Mouse (Mus musculus) midbrain, embryonic 10.5 days (tissue): ENCODE measurements around the gene Mylk4. TPM values are rescaled to one million over a fixed set of nuclear protein-coding genes. Genes with fewer than 3 reads are reported as not detected.

ENCODE experiments used
- DNase-seq: peaks from one replicate; pipeline ENCODE4 v3.0.0-alpha.2; 2017; ENCODE audit warnings: low spot score
- H3K27ac ChIP-seq: fragments of 300-500 bp; sonication (generic); replicated peaks from 2 replicates; pipeline ENCODE4 v1.5.1; 2016; ENCODE audit warnings: mild to moderate bottlenecking
- H3K27me3 ChIP-seq: fragments of 300-500 bp; sonication (generic); 2 replicates; pipeline ENCODE4 v1.6.1; 2016; ENCODE audit warnings: low read depth, mild to moderate bottlenecking; ENCODE audit not compliant: poor library complexity, severe bottlenecking
- H3K36me3 ChIP-seq: fragments of 300-500 bp; sonication (generic); 2 replicates; pipeline ENCODE4 v1.6.1; 2016; ENCODE audit warnings: mild to moderate bottlenecking, moderate library complexity
- H3K4me1 ChIP-seq: fragments of 300-500 bp; sonication (generic); 2 replicates; pipeline ENCODE4 v1.6.1; 2016
- H3K4me3 ChIP-seq: fragments of 300-500 bp; sonication (generic); 2 replicates; pipeline ENCODE4 v1.5.1; 2016; ENCODE audit warnings: mild to moderate bottlenecking, moderate library complexity
- H3K9me3 ChIP-seq: fragments of 300-500 bp; sonication (generic); replicated peaks from 2 replicates; pipeline ENCODE4 v1.6.1; 2016; ENCODE audit warnings: mild to moderate bottlenecking
- WGBS: fragments of 180-500 bp; shearing (Covaris S2); methylation state at CpG from one replicate; pipeline ENCODE4 v1.1.7; 2016; 5-methylcytosine and 5-hydroxymethylcytosine counted together
- polyA plus RNA-seq: library from polyadenylated mRNA; unstranded; fragments of >200 nt; fragmentation: Nextera tagmentation; extraction: Ambion mirVana; gene quantifications from 2 replicates; pipeline ENCODE4 v1.2.1, GENCODE M21; 2016

Gene Mylk4
- polyA plus RNA-seq, result not detected in 2 replicates

DNA sequence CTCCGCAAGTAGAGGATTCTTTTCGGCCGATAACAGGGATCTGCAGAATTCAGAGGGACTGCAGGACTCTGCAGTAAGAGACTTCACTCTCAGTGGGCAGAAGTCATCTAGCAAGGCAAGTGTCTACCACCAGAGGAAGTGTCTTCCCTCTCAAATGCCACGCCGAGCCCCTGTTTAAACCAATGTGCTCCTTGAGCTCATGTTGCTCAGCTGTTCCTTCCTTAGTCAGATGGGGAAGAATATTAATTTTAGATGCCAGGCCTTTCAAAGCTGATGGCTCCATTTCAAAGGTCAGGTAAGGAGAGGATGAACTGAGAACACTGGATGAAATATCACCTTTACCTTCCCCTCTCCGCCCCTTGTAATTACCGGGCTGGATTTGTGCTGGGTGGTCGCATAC lies at the start of gene Mylk4:
TSS of gene Mylk4 (minus strand) at position 139 of the 400 bp plus-strand sequence.
- H3K27ac ChIP-seq, result no peak within 1 kb of the TSS
- no peaks in the 10 kb centered on the region for H3K27me3 ChIP-seq
- no peak within 1 kb of the TSS for H3K4me3 ChIP-seq
- H3K9me3 ChIP-seq, result no peaks in the 10 kb centered on the region
- H3K36me3 ChIP-seq, result no peaks in the 10 kb centered on the region
- H3K4me1 ChIP-seq, result no peaks in the 10 kb centered on the region
- WGBS, result 86% methylated on average over 8 of the region's 8 CpGs
- DNase-seq, result no peak

- no peaks in the 10 kb centered on the region for H3K9me3 ChIP-seq
- DNase-seq, result no peak
- 85% methylated on average over 6 of the region's 6 CpGs for WGBS
- H3K27me3 ChIP-seq, result no peaks in the 10 kb centered on the region
- no peaks in the 10 kb centered on the region for H3K4me1 ChIP-seq
- H3K27ac ChIP-seq, result no peak overlapping the region
- no peak overlapping the region for H3K4me3 ChIP-seq
- no peaks in the 10 kb centered on the region for H3K36me3 ChIP-seq
Observed at GRCm38 (mm10) chr13:32833237-32833636, 49.5 kb upstream of the Mylk4 start.

- Histone ChIP-seq H3K36me3 (no peaks in the 10 kb centered on the region), H3K4me1 (no peaks in the 10 kb centered on the region), H3K27ac (no peak overlapping the region), H3K27me3 (no peaks in the 10 kb centered on the region), H3K4me3 (no peak overlapping the region), H3K9me3 (no peaks in the 10 kb centered on the region)
- 78% methylated on average over 3 of the region's 3 CpGs for WGBS
- no peak for DNase-seq
Observed at GRCm38 (mm10) chr13:32832776-32833175, 49.0 kb upstream of the Mylk4 start.

DNA sequence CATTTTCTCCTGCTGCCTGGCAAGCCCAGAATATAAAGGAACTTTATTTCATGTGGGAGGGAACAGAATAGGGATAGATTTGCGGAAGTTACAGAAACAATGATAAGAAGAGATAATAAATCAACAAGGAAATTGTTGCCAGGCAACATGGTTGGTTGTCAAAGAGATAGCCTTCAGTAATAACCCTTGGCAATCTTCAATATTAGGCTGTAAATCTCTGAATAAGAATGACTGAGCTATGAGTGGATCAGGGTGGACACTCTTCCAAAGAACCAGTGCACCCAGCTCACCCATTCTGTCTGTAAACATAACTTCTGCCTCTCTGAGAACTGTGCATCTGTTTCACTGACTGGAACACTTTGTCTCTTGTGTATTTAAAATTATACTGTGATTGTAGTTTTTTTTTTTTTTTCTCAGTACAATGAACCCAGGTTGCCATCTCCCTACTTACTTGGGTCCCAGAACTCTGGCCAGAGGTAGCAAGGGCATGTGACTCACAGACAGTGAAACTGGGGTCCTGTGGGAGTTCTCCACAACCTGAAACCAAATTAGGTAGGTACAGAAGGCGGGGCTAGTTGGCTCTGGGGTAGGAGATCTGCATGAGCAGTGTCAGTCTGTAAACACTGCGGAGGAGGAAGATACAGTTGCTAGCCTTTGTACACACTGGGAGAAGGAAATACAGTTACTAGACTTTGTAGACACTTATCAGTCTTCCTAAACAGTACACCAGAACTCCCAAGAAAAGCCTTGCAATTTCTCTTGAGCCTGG lies 47.9 kb upstream of the Mylk4 start:
- Histone ChIP-seq H3K4me3 (no peak overlapping the region), H3K36me3 (no peaks in the 10 kb centered on the region), H3K27me3 (no peaks in the 10 kb centered on the region), H3K27ac (no peak overlapping the region), H3K9me3 (no peaks in the 10 kb centered on the region), H3K4me1 (no peaks in the 10 kb centered on the region)
- 99% methylated on average over 3 of the region's 3 CpGs for WGBS
- no peak for DNase-seq

GRCm38 (mm10) chr13:32828886-32829285 lies 45.1 kb upstream of the Mylk4 start:
- 90% methylated on average over 4 of the region's 4 CpGs for WGBS
- Histone ChIP-seq H3K27ac (no peak overlapping the region), H3K27me3 (no peaks in the 10 kb centered on the region), H3K9me3 (no peaks in the 10 kb centered on the region), H3K36me3 (no peaks in the 10 kb centered on the region), H3K4me1 (no peaks in the 10 kb centered on the region), H3K4me3 (no peak overlapping the region)
- DNase-seq, result no peak

- peak; percentile 48 for DNase-seq
- H3K9me3 ChIP-seq, result no peaks in the 10 kb centered on the region
- H3K4me3 ChIP-seq, result no peak overlapping the region
- H3K36me3 ChIP-seq, result peaks cover 6% of the 10 kb centered on the region; the same call in 1 of the 2 replicates
- no peaks in the 10 kb centered on the region for H3K27me3 ChIP-seq
- no peak overlapping the region for H3K27ac ChIP-seq
- no peaks in the 10 kb centered on the region for H3K4me1 ChIP-seq
- WGBS, result 69% methylated on average over 4 of the region's 4 CpGs
Observed at GRCm38 (mm10) chr13:32827951-32828350, 44.2 kb upstream of the Mylk4 start.

- Histone ChIP-seq H3K27ac (no peak overlapping the region), H3K36me3 (peaks cover 11% of the 10 kb centered on the region), H3K4me3 (no peak overlapping the region), H3K9me3 (no peaks in the 10 kb centered on the region), H3K27me3 (no peaks in the 10 kb centered on the region), H3K4me1 (no peaks in the 10 kb centered on the region)
- 84% methylated on average over 3 of the region's 3 CpGs for WGBS
- no peak for DNase-seq
Observed at GRCm38 (mm10) chr13:32827111-32827822, 43.5 kb upstream of the Mylk4 start.

DNA sequence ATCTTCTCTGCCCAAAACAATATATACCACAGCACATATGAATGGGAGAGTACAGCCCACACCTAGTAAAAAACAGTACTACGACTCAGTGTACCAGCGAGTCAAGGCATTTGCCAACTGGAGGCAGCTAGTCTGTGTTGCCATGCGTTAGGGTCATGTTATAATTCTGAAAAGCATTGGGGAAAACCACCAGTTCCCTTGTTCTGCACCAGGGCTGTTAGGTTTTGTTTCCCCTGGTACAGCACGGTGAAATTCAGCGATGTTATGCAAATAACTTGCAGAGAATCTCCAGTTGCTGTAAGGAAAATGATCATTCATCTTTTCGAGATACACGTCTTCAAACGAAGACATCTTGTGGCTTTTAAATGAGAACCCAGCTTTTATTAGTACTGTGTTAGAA lies 41.8 kb upstream of the Mylk4 start:
- H3K27ac ChIP-seq, result no peak overlapping the region
- DNase-seq, result no peak
- 91% methylated on average over 8 of the region's 8 CpGs for WGBS
- H3K27me3 ChIP-seq, result no peaks in the 10 kb centered on the region
- H3K9me3 ChIP-seq, result no peaks in the 10 kb centered on the region
- no peaks in the 10 kb centered on the region for H3K4me1 ChIP-seq
- no peak overlapping the region for H3K4me3 ChIP-seq
- peaks cover 28% of the 10 kb centered on the region for H3K36me3 ChIP-seq

DNA sequence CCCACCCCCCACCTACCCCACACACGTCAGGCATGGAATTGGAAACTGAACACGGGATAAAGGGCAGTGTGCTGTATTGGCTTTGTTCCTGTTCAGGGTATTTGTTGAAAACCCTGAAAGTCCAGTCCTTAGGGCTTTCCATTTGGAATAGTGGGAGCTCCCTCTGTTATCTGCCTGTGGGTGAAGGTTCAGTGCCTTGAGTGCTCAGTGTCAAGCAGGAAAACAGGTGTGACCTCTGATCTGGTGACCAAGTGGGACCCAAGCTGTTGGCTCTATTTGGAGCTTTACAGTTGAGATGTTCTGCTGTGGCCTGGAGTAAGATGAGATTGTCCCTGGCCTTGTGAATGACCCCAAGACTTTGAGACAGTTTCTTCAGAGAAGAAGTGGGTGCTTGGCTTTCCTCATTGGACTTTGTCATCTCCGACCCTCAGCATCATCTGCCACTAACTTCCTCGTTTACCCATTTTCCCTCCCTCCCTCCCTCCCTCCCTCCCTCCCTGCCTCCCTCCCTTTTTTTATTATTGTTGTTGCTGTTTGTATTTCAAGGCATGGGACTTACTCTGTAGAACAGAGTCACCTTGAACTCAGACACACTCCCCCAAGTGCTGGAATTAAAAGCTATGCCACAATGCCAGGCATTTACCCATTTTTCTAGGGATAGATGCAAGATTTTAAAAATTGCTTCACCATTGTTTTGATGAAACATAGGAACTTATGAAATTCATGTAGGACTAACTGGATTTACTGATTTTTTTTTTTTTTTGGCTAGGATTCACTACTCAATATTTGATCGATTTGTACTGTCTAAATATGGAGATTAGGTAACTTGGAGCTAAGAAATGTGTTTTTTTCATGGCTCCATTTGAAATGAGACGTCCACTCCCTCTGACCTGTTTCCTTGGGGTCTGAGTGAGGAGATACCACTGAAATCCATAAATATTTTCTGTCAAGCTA lies 40.9 kb upstream of the Mylk4 start:
- no peak overlapping the region for H3K27ac ChIP-seq
- H3K4me1 ChIP-seq, result no peaks in the 10 kb centered on the region
- H3K36me3 ChIP-seq, result peaks cover 37% of the 10 kb centered on the region
- no peaks in the 10 kb centered on the region for H3K27me3 ChIP-seq
- no peak overlapping the region for H3K4me3 ChIP-seq
- no peak for DNase-seq
- H3K9me3 ChIP-seq, result no peaks in the 10 kb centered on the region
- 87% methylated on average over 6 of the region's 6 CpGs for WGBS

GRCm38 (mm10) chr13:32823126-32823525 lies 39.4 kb upstream of the Mylk4 start:
- 93% methylated on average over 6 of the region's 6 CpGs for WGBS
- Histone ChIP-seq H3K9me3 (no peaks in the 10 kb centered on the region), H3K27me3 (no peaks in the 10 kb centered on the region), H3K4me3 (no peak overlapping the region), H3K36me3 (peaks cover 52% of the 10 kb centered on the region), H3K27ac (no peak overlapping the region), H3K4me1 (no peaks in the 10 kb centered on the region)
- no peak for DNase-seq

- no peak overlapping the region for H3K4me3 ChIP-seq
- no peak overlapping the region for H3K27ac ChIP-seq
- 97% methylated on average over 4 of the region's 4 CpGs for WGBS
- no peaks in the 10 kb centered on the region for H3K9me3 ChIP-seq
- H3K36me3 ChIP-seq, result peaks cover 67% of the 10 kb centered on the region
- H3K4me1 ChIP-seq, result no peaks in the 10 kb centered on the region
- no peak for DNase-seq
- no peaks in the 10 kb centered on the region for H3K27me3 ChIP-seq
Observed at GRCm38 (mm10) chr13:32821671-32822070, 37.9 kb upstream of the Mylk4 start.

DNA sequence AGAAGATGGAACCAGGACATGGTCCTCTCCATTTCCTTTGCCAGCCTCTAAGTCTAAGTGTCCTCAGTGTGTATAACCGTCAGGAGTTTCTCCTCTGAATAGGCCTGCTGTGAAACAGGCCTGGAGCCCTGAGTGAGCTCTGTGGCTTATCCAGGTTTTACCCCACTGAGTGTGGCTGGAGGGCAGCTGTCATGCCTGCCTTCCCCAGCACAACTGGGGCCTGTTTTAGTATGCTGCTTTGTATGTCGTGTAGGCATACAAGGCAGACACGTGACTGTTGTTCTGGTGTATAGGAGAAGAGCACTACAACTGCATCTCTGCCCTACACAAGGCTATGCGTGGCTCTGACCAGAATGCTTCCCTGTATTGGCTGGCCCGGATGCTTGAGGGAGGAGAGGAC lies 36.2 kb upstream of the Mylk4 start:
- H3K27me3 ChIP-seq, result no peaks in the 10 kb centered on the region
- WGBS, result 89% methylated on average over 5 of the region's 5 CpGs
- no peak overlapping the region for H3K27ac ChIP-seq
- H3K4me3 ChIP-seq, result no peak overlapping the region
- no peak for DNase-seq
- no peaks in the 10 kb centered on the region for H3K9me3 ChIP-seq
- H3K36me3 ChIP-seq, result peaks cover 74% of the 10 kb centered on the region
- H3K4me1 ChIP-seq, result no peaks in the 10 kb centered on the region
